Mouse (Mus musculus): Measurements from ENCODE around the gene Myo19. TPM values are rescaled to one million over a fixed set of nuclear protein-coding genes. Genes with fewer than 3 reads are reported as not detected.

Myo19 gene
- polyA plus RNA-seq, 1 experiment from 2014 or later, result 14.2 TPM

GRCm38 (mm10) chr11:84916703-84917300, 36.9 kb downstream of the Myo19 start:
- Histone ChIP-seq H3K4me1 (peaks cover 24% of the 10 kb centered on the region), H3K27me3 (no peaks in the 10 kb centered on the region), H3K9ac (no peak overlapping the region), H3K4me3 (replicated peaks) (peak overlapping the region; percentile 81), H3K9me3 (replicated peaks) (no peaks in the 10 kb centered on the region), H3K27ac (replicated peaks) (no peak overlapping the region), H3K36me3 (peaks cover 26% of the 10 kb centered on the region), H3K4me2 (replicated peaks) (peak overlapping the region; percentile 61)
- ATAC-seq (ENCODE audit: insufficient number of reproducible peaks, low FRiP score, low TSS enrichment, low read depth), result no peak
- 63% methylated on average over 7 of the region's 7 CpGs for WGBS

- no peak for ATAC-seq (ENCODE audit: insufficient number of reproducible peaks, low FRiP score, low TSS enrichment, low read depth)
- peak overlapping the region; percentile 17; the same call in 1 of the 2 replicates for H3K4me3 ChIP-seq (replicated peaks)
Measured at GRCm38 (mm10) chr11:84918425-84918824, 38.5 kb downstream of the Myo19 start.

GRCm38 (mm10) chr11:84919276-84919675, 39.3 kb downstream of the Myo19 start:
- Histone ChIP-seq H3K9me3 (replicated peaks) (no peaks in the 10 kb centered on the region), H3K4me2 (replicated peaks) (no peak overlapping the region), H3K27ac (replicated peaks) (no peak overlapping the region), H3K4me3 (replicated peaks) (no peak overlapping the region), H3K36me3 (0 out of 2 replicates have a peak, but pooled peaks cover 4% of the 10 kb centered on the region), H3K4me1 (peaks cover 24% of the 10 kb centered on the region), H3K27me3 (no peaks in the 10 kb centered on the region), H3K9ac (no peak overlapping the region)
- ATAC-seq (ENCODE audit: insufficient number of reproducible peaks, low FRiP score, low TSS enrichment, low read depth), result no peak
- 31% methylated on average over 3 of the region's 3 CpGs for WGBS

More at GRCm38 (mm10) chr11:84918425-84918824, 38.5 kb downstream of the Myo19 start:
- H3K36me3 ChIP-seq, result peaks cover 11% of the 10 kb centered on the region
- no peaks in the 10 kb centered on the region for H3K9me3 ChIP-seq (replicated peaks)
- no peak overlapping the region for H3K9ac ChIP-seq
- no peak overlapping the region for H3K27ac ChIP-seq (replicated peaks)
- peaks cover 24% of the 10 kb centered on the region for H3K4me1 ChIP-seq
- 5% methylated on average over 16 of the region's 16 CpGs for WGBS
- no peaks in the 10 kb centered on the region for H3K27me3 ChIP-seq
- peak overlapping the region; percentile 40 for H3K4me2 ChIP-seq (replicated peaks)

DNA sequence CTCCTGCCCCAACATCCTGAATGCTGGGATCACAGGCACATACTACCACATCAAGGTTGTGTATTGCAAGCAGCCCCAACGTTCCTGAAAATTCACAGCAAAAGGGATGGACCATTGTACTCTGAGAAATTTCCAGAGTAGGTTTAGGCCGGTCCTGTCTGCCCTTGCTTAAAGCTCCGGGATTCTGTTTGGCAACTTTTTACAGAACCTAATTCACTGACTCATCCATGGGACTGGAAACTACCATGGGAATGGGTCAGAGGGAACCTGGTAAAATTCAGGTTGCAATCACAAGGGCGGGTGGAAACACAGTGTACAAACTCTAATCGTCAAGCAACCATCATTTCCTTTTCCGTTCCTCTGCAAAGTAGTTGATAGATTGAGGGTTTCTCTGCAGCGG, 40.0 kb downstream of the Myo19 start:
- Histone ChIP-seq H3K9me3 (replicated peaks) (no peaks in the 10 kb centered on the region), H3K27me3 (no peaks in the 10 kb centered on the region), H3K27ac (replicated peaks) (no peak overlapping the region), H3K4me2 (replicated peaks) (no peak overlapping the region), H3K36me3 (no peaks in the 10 kb centered on the region), H3K4me3 (replicated peaks) (no peak overlapping the region), H3K4me1 (peaks cover 18% of the 10 kb centered on the region), H3K9ac (no peak overlapping the region)
- ATAC-seq (ENCODE audit: insufficient number of reproducible peaks, low FRiP score, low TSS enrichment, low read depth), result no peak
- 74% methylated on average over 7 of the region's 7 CpGs for WGBS

GRCm38 (mm10) chr11:84920981-84921380, 41.0 kb downstream of the Myo19 start:
- no peaks in the 10 kb centered on the region for H3K9me3 ChIP-seq (replicated peaks)
- no peak overlapping the region for H3K4me2 ChIP-seq (replicated peaks)
- 84% methylated on average over 8 of the region's 8 CpGs for WGBS
- H3K27ac ChIP-seq (replicated peaks), result no peak overlapping the region
- H3K36me3 ChIP-seq, result no peaks in the 10 kb centered on the region
- no peaks in the 10 kb centered on the region for H3K27me3 ChIP-seq
- H3K9ac ChIP-seq, result no peak overlapping the region
- H3K4me3 ChIP-seq (replicated peaks), result no peak overlapping the region
- H3K4me1 ChIP-seq, result peaks cover 11% of the 10 kb centered on the region
- ATAC-seq (ENCODE audit: insufficient number of reproducible peaks, low FRiP score, low TSS enrichment, low read depth), result no peak

GRCm38 (mm10) chr11:84932261-84932660, 52.3 kb downstream of the Myo19 start:
- no peak for ATAC-seq (ENCODE audit: insufficient number of reproducible peaks, low FRiP score, low TSS enrichment, low read depth)
- no peak overlapping the region for H3K4me2 ChIP-seq (replicated peaks)

GRCm38 (mm10) chr11:84939508-84940053, 59.6 kb downstream of the Myo19 start:
- Histone ChIP-seq H3K36me3 (no peaks in the 10 kb centered on the region), H3K9ac (no peak overlapping the region), H3K27ac (replicated peaks) (no peak overlapping the region), H3K4me1 (no peaks in the 10 kb centered on the region; the same call in 1 of the 2 replicates), H3K4me3 (replicated peaks) (no peak overlapping the region), H3K27me3 (peaks cover 10% of the 10 kb centered on the region), H3K9me3 (replicated peaks) (no peaks in the 10 kb centered on the region), H3K4me2 (replicated peaks) (no peak overlapping the region)
- ATAC-seq (ENCODE audit: insufficient number of reproducible peaks, low FRiP score, low TSS enrichment, low read depth), result no peak
- 52% methylated on average over 8 of the region's 8 CpGs for WGBS

More at GRCm38 (mm10) chr11:84932261-84932660, 52.3 kb downstream of the Myo19 start:
- Histone ChIP-seq H3K9me3 (replicated peaks) (no peaks in the 10 kb centered on the region), H3K36me3 (no peaks in the 10 kb centered on the region), H3K27ac (replicated peaks) (no peak overlapping the region), H3K4me1 (no peaks in the 10 kb centered on the region), H3K9ac (no peak overlapping the region), H3K27me3 (no peaks in the 10 kb centered on the region), H3K4me3 (replicated peaks) (no peak overlapping the region)
- WGBS, result 9% methylated on average over 6 of the region's 6 CpGs

DNA sequence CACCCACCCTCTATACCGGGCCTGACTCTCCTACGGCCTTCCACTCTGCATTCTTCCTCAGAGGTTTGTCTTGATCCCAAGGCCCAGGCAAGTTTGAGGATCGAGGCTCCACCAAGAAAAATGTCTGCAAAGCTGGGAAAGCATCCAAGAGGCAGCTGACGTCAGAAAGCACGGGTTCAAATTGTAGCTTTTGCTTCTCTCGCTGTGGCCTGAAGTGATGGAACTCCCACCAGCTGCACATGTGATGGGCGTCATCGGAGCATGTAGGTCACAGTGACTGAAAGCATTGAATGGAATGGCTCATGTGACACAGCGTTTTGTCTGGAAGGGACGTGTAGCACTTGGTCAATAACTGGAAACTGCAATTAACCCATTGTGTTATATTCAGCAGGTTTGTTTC, 60.2 kb downstream of the Myo19 start:
- Histone ChIP-seq H3K36me3 (no peaks in the 10 kb centered on the region), H3K4me1 (no peaks in the 10 kb centered on the region; the same call in 1 of the 2 replicates), H3K27me3 (peaks cover 14% of the 10 kb centered on the region), H3K4me2 (replicated peaks) (no peak overlapping the region), H3K27ac (replicated peaks) (no peak overlapping the region), H3K4me3 (replicated peaks) (no peak overlapping the region), H3K9me3 (replicated peaks) (no peaks in the 10 kb centered on the region), H3K9ac (no peak overlapping the region)
- no peak for ATAC-seq (ENCODE audit: insufficient number of reproducible peaks, low FRiP score, low TSS enrichment, low read depth)
- WGBS, result 73% methylated on average over 10 of the region's 10 CpGs

GRCm38 (mm10) chr11:84943948-84944347, 64.0 kb downstream of the Myo19 start:
- no peak overlapping the region for H3K4me3 ChIP-seq (replicated peaks)
- no peak for ATAC-seq (ENCODE audit: insufficient number of reproducible peaks, low FRiP score, low TSS enrichment, low read depth)
- no peaks in the 10 kb centered on the region; the same call in 1 of the 2 replicates for H3K4me1 ChIP-seq
- H3K27ac ChIP-seq (replicated peaks), result no peak overlapping the region
- peaks cover 25% of the 10 kb centered on the region for H3K27me3 ChIP-seq
- peak overlapping the region; percentile 36 for H3K4me2 ChIP-seq (replicated peaks)
- H3K36me3 ChIP-seq, result no peaks in the 10 kb centered on the region
- H3K9ac ChIP-seq, result no peak overlapping the region
- no peaks in the 10 kb centered on the region for H3K9me3 ChIP-seq (replicated peaks)
- under 1% methylated on average over 15 of the region's 15 CpGs for WGBS

- Histone ChIP-seq H3K4me1 (no peaks in the 10 kb centered on the region; the same call in 1 of the 2 replicates), H3K27ac (replicated peaks) (no peak overlapping the region), H3K9me3 (replicated peaks) (no peaks in the 10 kb centered on the region), H3K9ac (no peak overlapping the region), H3K4me3 (replicated peaks) (no peak overlapping the region), H3K27me3 (peaks cover 25% of the 10 kb centered on the region), H3K4me2 (replicated peaks) (no peak overlapping the region), H3K36me3 (no peaks in the 10 kb centered on the region)
- 2% methylated on average over 12 of the region's 12 CpGs for whole genome bisulfite sequencing
- no peak for ATAC-seq (ENCODE audit: insufficient number of reproducible peaks, low FRiP score, low TSS enrichment, low read depth)
Measured at GRCm38 (mm10) chr11:84944639-84945435, 64.9 kb downstream of the Myo19 start.

DNA sequence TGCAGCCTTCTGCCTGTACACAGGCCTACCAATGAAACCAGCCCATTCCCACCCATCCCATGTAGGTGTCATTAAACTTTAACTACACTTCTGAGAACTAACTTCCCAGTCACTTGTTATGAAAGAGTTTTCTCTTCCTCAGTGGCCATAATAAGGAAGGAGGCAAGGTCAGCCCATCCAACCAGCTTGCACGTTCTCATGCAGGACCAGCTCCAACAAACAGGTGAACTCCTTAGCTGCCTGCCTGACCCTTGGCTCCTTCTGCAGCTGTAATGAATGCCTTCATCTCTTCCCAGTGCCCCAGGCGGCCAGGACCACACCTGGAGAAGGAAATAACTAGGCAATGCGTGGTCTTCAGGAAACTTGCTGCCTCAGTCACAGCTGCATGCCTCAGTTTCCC, 65.9 kb downstream of the Myo19 start:
- 48% methylated on average over 3 of the region's 3 CpGs for WGBS
- ATAC-seq (ENCODE audit: insufficient number of reproducible peaks, low FRiP score, low TSS enrichment, low read depth), result no peak
- Histone ChIP-seq H3K36me3 (no peaks in the 10 kb centered on the region), H3K9me3 (replicated peaks) (no peaks in the 10 kb centered on the region), H3K27ac (replicated peaks) (no peak overlapping the region), H3K27me3 (peaks cover 25% of the 10 kb centered on the region), H3K4me1 (no peaks in the 10 kb centered on the region; the same call in 1 of the 2 replicates), H3K4me3 (replicated peaks) (no peak overlapping the region), H3K9ac (no peak overlapping the region), H3K4me2 (replicated peaks) (no peak overlapping the region)
